Mouse (Mus musculus) midbrain, embryonic 16.5 days (tissue): ENCODE results near the gene Mrpl24. TPM values are rescaled to one million over a fixed set of nuclear protein-coding genes. Genes with fewer than 3 reads are reported as not detected.
A peak's percentile ranks its signal among the peaks of the same experiment; 100 is the strongest.

Experiments
- ATAC-seq: fragments of 200-750 bp; cut with Nextera tagmentation; 2 replicates; pipeline ENCODE4 v1.8.0; 2017; ENCODE audit warnings: moderate TSS enrichment
- H3K27ac ChIP-seq: fragments of 300-500 bp; sonication (generic); 2 replicates; pipeline ENCODE4 v1.5.1; 2014; ENCODE audit warnings: mild to moderate bottlenecking, low read length, mixed read lengths
- H3K27me3 ChIP-seq: fragments of 300-500 bp; sonication (generic); 2 replicates; pipeline ENCODE4 v1.6.1; 2014; ENCODE audit warnings: low read depth, low read length, mixed read lengths; ENCODE audit not compliant: control insufficient read depth, insufficient read depth
- H3K36me3 ChIP-seq: fragments of 300-500 bp; sonication (generic); 2 replicates; pipeline ENCODE4 v1.6.1; 2014; ENCODE audit warnings: mild to moderate bottlenecking, low read length, moderate library complexity, mixed read lengths; ENCODE audit not compliant: control insufficient read depth, insufficient read depth
- H3K4me1 ChIP-seq: fragments of 300-500 bp; sonication (generic); 2 replicates; pipeline ENCODE4 v1.6.1; 2014; ENCODE audit warnings: mild to moderate bottlenecking, low read length, mixed read lengths; ENCODE audit not compliant: control insufficient read depth, insufficient read depth
- H3K4me2 ChIP-seq: fragments of 300-500 bp; sonication (generic); 2 replicates; pipeline ENCODE4 v1.6.1; 2014; ENCODE audit warnings: mild to moderate bottlenecking, low read length, mixed read lengths
- H3K4me3 ChIP-seq: fragments of 300-500 bp; sonication (generic); 2 replicates; pipeline ENCODE4 v1.5.1; 2014; ENCODE audit warnings: low read depth, mild to moderate bottlenecking, low read length, moderate library complexity, mixed read lengths
- H3K9ac ChIP-seq: fragments of 300-500 bp; sonication (generic); 2 replicates; pipeline ENCODE4 v1.6.1; 2014; ENCODE audit warnings: low read depth, low read length, mixed read lengths
- H3K9me3 ChIP-seq: fragments of 300-500 bp; sonication (generic); replicated peaks from 2 replicates; pipeline ENCODE4 v1.6.1; 2014; ENCODE audit warnings: mild to moderate bottlenecking, low read length, mixed read lengths; ENCODE audit not compliant: control insufficient read depth, poor library complexity, severe bottlenecking
- WGBS: fragments of 180-500 bp; shearing (Covaris S2); extraction: QIAGEN DNeasy Blood & Tissue Kit; methylation state at CpG from one replicate; pipeline ENCODE4 v1.1.7; 2014; 5-methylcytosine and 5-hydroxymethylcytosine counted together
- polyA plus RNA-seq: library from polyadenylated mRNA; unstranded; fragments of >200 nt; fragmentation: Nextera tagmentation; extraction: Ambion mirVana; gene quantifications from 2 replicates; pipeline ENCODE4 v1.2.1, GENCODE M21; 2015

Gene Mrpl24
- polyA plus RNA-seq, 1 experiment from 2014 or later = 51.6 TPM

DNA sequence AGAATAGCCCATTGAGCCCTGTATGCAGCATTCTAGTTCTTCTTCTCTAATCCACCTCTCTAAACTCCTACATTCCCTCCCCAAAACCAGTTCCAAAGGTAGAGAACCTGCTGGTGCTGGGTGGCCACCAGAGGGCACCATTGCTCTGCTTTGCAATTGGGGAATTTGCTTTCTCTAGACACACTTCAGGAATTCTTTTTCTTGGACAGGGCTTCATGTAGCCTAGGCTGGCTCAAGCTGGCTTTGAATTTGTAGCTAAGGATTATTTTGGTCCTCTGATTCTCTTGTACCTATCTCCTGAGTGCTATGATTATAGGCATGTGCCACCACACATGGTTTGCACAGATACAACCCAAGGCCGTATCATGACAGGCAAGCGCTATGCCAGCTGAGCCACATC, 16.5 kb downstream of the Mrpl24 start:
- Histone ChIP-seq H3K27ac (no peak overlapping the region), H3K27me3 (no peaks in the 10 kb centered on the region), H3K9me3 (no peaks in the 10 kb centered on the region), H3K4me3 (no peak overlapping the region), H3K36me3 (peaks cover 28% of the 10 kb centered on the region), H3K4me1 (peaks cover 31% of the 10 kb centered on the region), H3K4me2 (peak overlapping the region; percentile 15; the same call in 1 of the 2 replicates), H3K9ac (0 out of 2 replicates have a peak overlapping the region, but pooled peaks have one; percentile 34)
- 95% methylated on average over 2 of the region's 2 CpGs for WGBS
- no peak; the same call in 1 of the 2 replicates for ATAC-seq

DNA sequence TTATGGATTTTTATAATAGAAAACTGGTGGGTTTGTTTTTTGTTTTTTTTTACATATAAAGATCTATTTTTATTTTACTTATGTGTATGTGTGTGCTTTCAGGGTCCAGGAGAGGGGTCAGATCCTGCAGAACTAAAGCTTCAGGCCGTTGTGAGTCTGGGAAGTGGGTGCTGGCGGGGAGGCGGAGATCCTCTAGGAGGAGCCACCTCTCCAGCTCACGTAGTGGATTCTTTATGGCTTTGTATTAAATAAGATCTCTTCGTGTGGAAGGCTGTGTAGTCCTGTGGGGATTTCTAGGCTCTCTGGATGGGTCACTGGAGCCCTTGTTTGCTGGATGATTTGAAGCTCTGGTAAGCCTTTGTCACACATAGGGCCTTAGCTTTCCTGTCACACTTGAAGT, 21.3 kb downstream of the Mrpl24 start:
- Histone ChIP-seq H3K9me3 (no peaks in the 10 kb centered on the region), H3K36me3 (peaks cover 23% of the 10 kb centered on the region), H3K27me3 (no peaks in the 10 kb centered on the region), H3K4me2 (no peak overlapping the region), H3K9ac (no peak overlapping the region), H3K27ac (no peak overlapping the region), H3K4me3 (no peak overlapping the region), H3K4me1 (peaks cover 10% of the 10 kb centered on the region)
- no peak for ATAC-seq
- WGBS = 53% methylated on average over 5 of the region's 5 CpGs

DNA sequence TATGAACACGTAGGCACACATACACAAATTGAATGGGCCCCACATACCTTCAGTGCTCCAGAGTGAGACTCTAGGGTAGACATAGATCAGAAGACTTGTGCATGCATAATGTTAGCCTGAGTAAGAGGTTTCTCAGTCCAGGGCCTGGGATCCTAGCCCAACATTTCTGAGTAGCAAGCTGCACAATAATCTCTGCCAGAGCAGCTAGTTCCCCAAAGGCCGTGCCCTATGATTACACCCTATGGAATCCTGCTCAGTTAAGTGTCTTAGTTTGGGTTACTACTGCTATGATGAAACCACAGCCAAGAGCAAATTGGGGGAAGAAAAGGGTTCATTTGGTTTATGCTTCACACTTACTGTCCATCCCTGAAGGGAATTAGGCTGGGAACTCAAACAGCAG, 23.2 kb downstream of the Mrpl24 start:
- Histone ChIP-seq H3K9me3 (no peaks in the 10 kb centered on the region), H3K4me2 (no peak overlapping the region), H3K27me3 (no peaks in the 10 kb centered on the region), H3K4me3 (no peak overlapping the region), H3K27ac (no peak overlapping the region), H3K9ac (no peak overlapping the region), H3K4me1 (peaks cover 13% of the 10 kb centered on the region), H3K36me3 (peaks cover 23% of the 10 kb centered on the region)
- no peak for ATAC-seq
- 96% methylated on average over 2 of the region's 2 CpGs for WGBS

DNA sequence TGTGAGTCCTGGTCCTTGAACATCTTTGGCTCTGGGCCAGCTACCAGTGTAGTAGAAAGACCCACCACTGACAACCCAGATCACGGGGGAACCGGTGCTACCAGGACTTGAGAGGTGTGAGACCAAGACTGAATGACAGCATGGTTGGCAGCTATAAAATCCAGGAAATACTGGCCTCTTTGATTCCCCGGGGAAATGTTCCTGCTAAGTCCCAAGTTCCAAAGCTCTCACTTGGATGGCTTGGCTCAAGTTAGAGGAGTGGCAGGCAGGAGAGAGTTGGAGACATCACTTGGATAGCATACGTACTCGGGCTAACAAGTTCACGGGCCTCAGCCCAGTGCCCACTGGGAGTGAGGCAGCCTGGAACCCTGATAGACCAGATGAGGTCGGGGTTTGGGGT, 24.3 kb downstream of the Mrpl24 start:
- ATAC-seq = no peak
- 84% methylated on average over 7 of the region's 7 CpGs for WGBS
- no peak overlapping the region for H3K4me3 ChIP-seq
- no peak overlapping the region for H3K27ac ChIP-seq
- no peaks in the 10 kb centered on the region for H3K9me3 ChIP-seq
- no peaks in the 10 kb centered on the region for H3K27me3 ChIP-seq
- H3K4me2 ChIP-seq = no peak overlapping the region
- peaks cover 23% of the 10 kb centered on the region for H3K36me3 ChIP-seq
- H3K4me1 ChIP-seq = peaks cover 17% of the 10 kb centered on the region
- no peak overlapping the region for H3K9ac ChIP-seq

DNA sequence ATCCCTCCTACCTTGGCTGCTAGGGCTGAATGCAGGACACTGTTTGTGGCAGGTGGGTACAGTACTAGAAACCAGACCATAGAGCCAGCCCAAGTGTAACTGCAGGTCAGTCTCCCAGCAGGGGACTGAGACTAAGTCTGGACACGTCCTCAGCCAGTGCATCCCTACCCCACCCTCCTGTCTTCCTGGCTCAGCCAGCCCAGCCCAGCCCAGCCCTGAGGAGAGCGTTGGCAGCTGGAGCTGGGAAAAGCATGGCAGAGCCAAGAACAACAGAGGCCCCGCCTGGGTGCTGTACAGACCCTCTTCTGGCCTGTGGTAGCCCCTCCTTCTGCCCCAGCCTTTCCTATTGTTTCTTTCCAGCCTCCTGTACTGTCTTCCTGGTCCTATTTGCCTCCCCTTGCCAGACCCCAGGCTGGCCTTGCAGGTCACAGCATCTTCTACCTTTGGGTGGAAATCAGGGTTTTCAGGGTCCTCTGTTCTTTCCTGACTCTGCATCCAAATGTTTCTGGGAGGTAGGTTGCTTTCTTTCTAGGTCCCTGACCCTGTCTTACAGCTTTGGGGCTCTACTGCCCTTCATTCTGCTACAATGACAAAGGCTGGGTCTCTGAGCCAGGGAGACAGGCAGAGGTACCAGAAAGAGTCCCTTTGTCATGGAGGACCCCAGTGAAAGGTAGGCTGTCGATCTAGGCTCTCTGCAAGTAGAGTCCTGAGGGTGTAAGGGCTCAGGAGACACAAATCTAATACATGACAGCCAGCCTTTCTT, 25.7 kb downstream of the Mrpl24 start:
- no peak overlapping the region for H3K27ac ChIP-seq
- peaks cover 22% of the 10 kb centered on the region for H3K4me1 ChIP-seq
- no peak for ATAC-seq
- H3K4me3 ChIP-seq = no peak overlapping the region
- 11% methylated on average over 4 of the region's 4 CpGs for WGBS
- H3K9ac ChIP-seq = no peak overlapping the region
- no peaks in the 10 kb centered on the region; the same call in 1 of the 2 replicates for H3K27me3 ChIP-seq
- peaks cover 11% of the 10 kb centered on the region for H3K36me3 ChIP-seq
- H3K4me2 ChIP-seq = no peak overlapping the region
- no peaks in the 10 kb centered on the region for H3K9me3 ChIP-seq

DNA sequence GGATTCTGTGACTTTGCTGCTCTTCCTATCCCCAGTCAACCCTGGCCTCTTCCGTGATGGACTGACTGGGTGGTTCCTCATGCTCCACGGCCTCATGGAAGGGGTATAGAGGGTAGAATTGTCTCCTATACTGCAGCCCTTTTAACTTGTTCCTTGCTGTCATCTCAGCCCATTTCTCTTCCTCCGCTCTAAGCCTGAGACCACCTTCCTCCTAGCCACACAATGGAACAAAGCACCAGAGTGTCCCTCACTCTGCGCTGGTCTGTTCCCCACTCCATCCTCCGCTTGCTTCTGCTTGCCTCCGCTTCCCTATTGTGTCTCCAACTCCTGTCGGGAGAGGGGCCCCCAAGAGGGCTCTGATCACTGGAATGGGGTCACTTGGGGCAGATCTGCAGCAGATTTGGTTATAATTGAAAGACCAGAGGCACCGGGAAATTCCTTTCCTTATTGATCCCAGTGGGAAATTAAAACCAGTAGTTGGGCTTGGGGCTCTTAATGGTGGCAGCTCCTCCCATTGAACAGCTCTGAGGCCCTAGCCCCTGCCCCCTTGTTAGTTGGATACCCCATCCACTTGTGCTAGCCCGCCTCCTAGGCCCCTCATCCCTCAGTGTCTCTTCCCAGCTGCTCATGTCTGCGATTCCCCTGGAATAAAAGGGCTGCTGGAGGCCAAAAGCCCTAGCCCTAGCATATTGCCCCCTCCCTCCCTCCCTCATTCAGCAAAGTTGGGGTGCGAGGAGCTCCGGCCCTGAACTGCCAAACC, 26.7 kb downstream of the Mrpl24 start:
- ATAC-seq = no peak
- no peaks in the 10 kb centered on the region for H3K9me3 ChIP-seq
- peaks cover 6% of the 10 kb centered on the region; the same call in 1 of the 2 replicates for H3K36me3 ChIP-seq
- 17% methylated on average over 12 of the region's 12 CpGs for WGBS
- no peak overlapping the region for H3K27ac ChIP-seq
- peaks cover 24% of the 10 kb centered on the region for H3K4me1 ChIP-seq
- no peak overlapping the region for H3K9ac ChIP-seq
- H3K4me3 ChIP-seq = no peak overlapping the region
- no peaks in the 10 kb centered on the region; the same call in 1 of the 2 replicates for H3K27me3 ChIP-seq
- no peak overlapping the region for H3K4me2 ChIP-seq

DNA sequence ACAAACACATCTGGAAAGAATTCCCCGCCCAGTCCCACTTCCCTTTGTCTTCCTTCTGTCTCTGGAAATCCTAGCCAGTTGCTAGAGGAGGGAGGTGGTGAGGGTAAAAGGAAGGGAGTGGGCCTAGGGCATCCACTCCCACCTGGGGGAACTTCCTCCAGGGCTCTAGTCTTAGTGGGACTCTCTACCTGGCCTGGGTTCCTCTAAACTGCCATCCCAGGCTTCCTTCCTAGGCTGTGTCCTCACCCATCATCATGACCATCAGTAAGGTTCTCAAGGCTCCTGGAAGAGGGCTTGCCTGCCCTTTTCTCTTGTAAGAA, 27.2 kb downstream of the Mrpl24 start:
- peaks cover 24% of the 10 kb centered on the region for H3K4me1 ChIP-seq
- H3K27me3 ChIP-seq = no peaks in the 10 kb centered on the region; the same call in 1 of the 2 replicates
- no peak overlapping the region for H3K9ac ChIP-seq
- no peak for ATAC-seq
- no peaks in the 10 kb centered on the region for H3K9me3 ChIP-seq
- H3K36me3 ChIP-seq = 0 out of 2 replicates have a peak, but pooled peaks cover 1% of the 10 kb centered on the region
- no peak overlapping the region for H3K4me2 ChIP-seq
- no peak overlapping the region for H3K4me3 ChIP-seq
- WGBS = 17% methylated on average over 1 of the region's 1 CpGs
- H3K27ac ChIP-seq = no peak overlapping the region

DNA sequence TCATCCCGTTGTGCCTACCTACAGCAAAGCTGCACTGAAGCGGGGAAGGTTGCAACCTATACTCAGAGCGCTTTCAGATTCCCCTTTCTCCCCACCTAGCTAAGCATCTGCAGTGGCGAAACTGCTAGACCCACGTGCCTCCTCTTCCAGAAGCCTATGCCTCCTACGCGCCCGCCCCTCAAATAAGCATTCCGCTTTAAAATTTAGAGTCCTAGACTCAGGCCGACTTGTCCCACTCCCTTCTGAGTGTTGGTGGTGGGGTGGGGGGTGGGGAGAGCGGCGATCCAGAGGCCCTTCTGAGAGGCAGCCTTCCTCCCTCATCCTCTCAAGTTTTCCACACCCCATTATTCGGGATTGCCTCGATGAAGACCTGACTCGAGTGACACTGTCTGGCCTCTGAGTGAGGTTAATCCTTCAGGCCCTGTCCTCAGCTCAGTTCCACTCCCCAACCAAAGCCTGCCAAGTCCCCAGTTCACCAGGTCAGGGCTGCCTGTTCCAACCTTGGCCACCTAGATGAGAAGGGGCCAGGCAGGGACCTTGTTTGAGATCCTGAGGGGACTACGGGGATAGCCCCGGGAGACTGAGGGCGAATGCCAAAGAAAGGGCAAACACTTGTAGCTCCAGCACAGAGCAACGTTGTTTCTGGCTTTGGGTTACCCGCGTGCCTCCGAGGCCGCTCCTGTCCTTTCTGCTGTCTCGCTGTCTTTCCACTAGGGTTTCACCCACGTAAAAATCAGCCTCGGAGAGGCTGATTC, 27.9 kb downstream of the Mrpl24 start:
- 7% methylated on average over 26 of the region's 26 CpGs for WGBS
- H3K36me3 ChIP-seq = no peaks in the 10 kb centered on the region
- H3K4me2 ChIP-seq = peak overlapping the region; percentile 61
- H3K9me3 ChIP-seq = no peaks in the 10 kb centered on the region
- peak overlapping the region; percentile 27 for H3K4me3 ChIP-seq
- peak overlapping the region; percentile 47; the same call in 1 of the 2 replicates for H3K9ac ChIP-seq
- no peaks in the 10 kb centered on the region; the same call in 1 of the 2 replicates for H3K27me3 ChIP-seq
- no peak overlapping the region for H3K27ac ChIP-seq
- peaks cover 28% of the 10 kb centered on the region for H3K4me1 ChIP-seq
- ATAC-seq = peak; percentile 11; the same call in 1 of the 2 replicates
